Mouse (Mus musculus) limb, embryonic 10.5 days (tissue): ENCODE measurements around the gene Cd79b. TPM values are rescaled to one million over a fixed set of nuclear protein-coding genes. Genes with fewer than 3 reads are reported as not detected.

Source experiments
- DNase-seq: peaks from one replicate; pipeline ENCODE4 v3.0.0-alpha.2; 2017; ENCODE audit warnings: low spot score
- H3K27ac ChIP-seq: fragments of 300-500 bp; sonication (generic); 2 replicates; pipeline ENCODE4 v1.5.1; 2016; ENCODE audit warnings: mild to moderate bottlenecking
- H3K27me3 ChIP-seq: fragments of 300-500 bp; sonication (generic); 2 replicates; pipeline ENCODE4 v1.6.1; 2016; ENCODE audit warnings: low read depth, mild to moderate bottlenecking; ENCODE audit not compliant: poor library complexity, severe bottlenecking
- H3K36me3 ChIP-seq: fragments of 300-500 bp; sonication (generic); 2 replicates; pipeline ENCODE4 v1.6.1; 2016; ENCODE audit warnings: mild to moderate bottlenecking, moderate library complexity
- H3K4me1 ChIP-seq: fragments of 300-500 bp; sonication (generic); 2 replicates; pipeline ENCODE4 v1.6.1; 2016
- H3K4me3 ChIP-seq: fragments of 300-500 bp; sonication (generic); 2 replicates; pipeline ENCODE4 v1.5.1; 2016; ENCODE audit warnings: mild to moderate bottlenecking, moderate library complexity
- H3K9me3 ChIP-seq: fragments of 300-500 bp; sonication (generic); replicated peaks from 2 replicates; pipeline ENCODE4 v1.6.1; 2016; ENCODE audit warnings: mild to moderate bottlenecking
- WGBS: fragments of 180-500 bp; shearing (Covaris S2); methylation state at CpG from one replicate; pipeline ENCODE4 v1.1.7; 2016; 5-methylcytosine and 5-hydroxymethylcytosine counted together
- polyA plus RNA-seq: library from polyadenylated mRNA; unstranded; fragments of >200 nt; fragmentation: Nextera tagmentation; extraction: Ambion mirVana; gene quantifications from 2 replicates; pipeline ENCODE4 v1.2.1, GENCODE M21; 2016

Cd79b gene
- polyA plus RNA-seq, 1 experiment from 2014 or later: 2.4 TPM

- Histone ChIP-seq H3K27me3 (no peaks in the 10 kb centered on the region), H3K4me3 (no peak overlapping the region), H3K36me3 (no peaks in the 10 kb centered on the region), H3K9me3 (no peaks in the 10 kb centered on the region), H3K27ac (no peak overlapping the region; the same call in 1 of the 2 replicates), H3K4me1 (peaks cover 31% of the 10 kb centered on the region)
- 68% methylated on average over 5 of the region's 5 CpGs for WGBS
- DNase-seq: no peak
These were observed 4.4 kb downstream of the Cd79b start for GRCm38 (mm10) chr11:106310123-106310522.

DNA sequence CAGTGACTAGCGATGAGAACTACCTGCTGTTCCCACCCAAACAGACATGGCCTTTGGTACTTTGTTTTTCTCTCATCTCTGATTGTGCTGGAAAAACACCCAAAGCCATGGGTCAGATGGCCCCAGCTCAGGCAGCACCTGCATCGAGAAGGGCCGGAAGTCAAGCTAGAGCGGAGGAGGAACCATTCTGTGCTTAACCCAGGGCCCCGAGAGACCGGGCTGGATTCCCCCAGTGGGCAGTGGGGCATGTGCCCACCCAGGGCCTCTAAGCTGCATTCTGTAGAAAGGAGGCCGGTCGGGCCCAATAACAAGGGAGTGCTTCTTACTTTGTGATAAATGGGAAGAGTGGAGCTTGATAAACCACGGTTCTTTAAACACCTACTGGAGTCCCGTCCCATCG, 6.4 kb downstream of the Cd79b start:
- 91% methylated on average over 11 of the region's 11 CpGs for whole genome bisulfite sequencing
- Histone ChIP-seq H3K36me3 (no peaks in the 10 kb centered on the region), H3K4me3 (no peak overlapping the region), H3K9me3 (no peaks in the 10 kb centered on the region), H3K27ac (no peak overlapping the region), H3K27me3 (no peaks in the 10 kb centered on the region), H3K4me1 (peaks cover 11% of the 10 kb centered on the region)
- no peak for DNase-seq

DNA sequence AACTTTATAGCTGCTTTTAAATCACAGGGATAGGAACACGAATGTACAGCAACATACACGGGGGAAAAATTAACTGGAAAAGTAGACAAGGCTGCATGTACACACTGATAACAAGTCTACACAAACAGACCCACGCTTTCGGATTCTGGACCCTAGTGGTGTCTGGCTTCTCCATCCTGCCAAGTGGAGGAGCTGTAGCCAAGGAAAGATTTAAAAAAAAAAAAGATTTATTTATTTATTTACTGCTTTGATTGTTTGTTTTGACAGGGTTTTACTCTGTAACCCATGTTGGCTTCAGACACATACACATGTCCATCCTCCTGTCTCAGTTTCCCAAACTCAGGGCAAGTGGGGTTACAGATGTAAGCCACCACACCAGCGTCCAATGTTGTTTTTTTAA, 7.1 kb downstream of the Cd79b start:
- H3K27ac ChIP-seq: no peak overlapping the region
- 0 out of 2 replicates have a peak, but pooled peaks cover 5% of the 10 kb centered on the region for H3K4me1 ChIP-seq
- DNase-seq: no peak
- WGBS: 90% methylated on average over 5 of the region's 5 CpGs
- no peaks in the 10 kb centered on the region for H3K27me3 ChIP-seq
- H3K4me3 ChIP-seq: no peak overlapping the region
- no peaks in the 10 kb centered on the region for H3K36me3 ChIP-seq
- H3K9me3 ChIP-seq: no peaks in the 10 kb centered on the region

GRCm38 (mm10) chr11:106306758-106307157, 7.8 kb downstream of the Cd79b start:
- Histone ChIP-seq H3K9me3 (no peaks in the 10 kb centered on the region), H3K4me1 (0 out of 2 replicates have a peak, but pooled peaks cover 5% of the 10 kb centered on the region), H3K27ac (no peak overlapping the region), H3K36me3 (no peaks in the 10 kb centered on the region), H3K27me3 (no peaks in the 10 kb centered on the region), H3K4me3 (no peak overlapping the region)
- 86% methylated on average over 9 of the region's 9 CpGs for WGBS
- no peak for DNase-seq

GRCm38 (mm10) chr11:106306065-106306385, 8.5 kb downstream of the Cd79b start:
- DNase-seq: no peak
- Histone ChIP-seq H3K9me3 (no peaks in the 10 kb centered on the region), H3K4me1 (0 out of 2 replicates have a peak, but pooled peaks cover 5% of the 10 kb centered on the region), H3K36me3 (no peaks in the 10 kb centered on the region), H3K27ac (no peak overlapping the region), H3K4me3 (no peak overlapping the region), H3K27me3 (no peaks in the 10 kb centered on the region)
- 95% methylated on average over 3 of the region's 3 CpGs for WGBS

DNA sequence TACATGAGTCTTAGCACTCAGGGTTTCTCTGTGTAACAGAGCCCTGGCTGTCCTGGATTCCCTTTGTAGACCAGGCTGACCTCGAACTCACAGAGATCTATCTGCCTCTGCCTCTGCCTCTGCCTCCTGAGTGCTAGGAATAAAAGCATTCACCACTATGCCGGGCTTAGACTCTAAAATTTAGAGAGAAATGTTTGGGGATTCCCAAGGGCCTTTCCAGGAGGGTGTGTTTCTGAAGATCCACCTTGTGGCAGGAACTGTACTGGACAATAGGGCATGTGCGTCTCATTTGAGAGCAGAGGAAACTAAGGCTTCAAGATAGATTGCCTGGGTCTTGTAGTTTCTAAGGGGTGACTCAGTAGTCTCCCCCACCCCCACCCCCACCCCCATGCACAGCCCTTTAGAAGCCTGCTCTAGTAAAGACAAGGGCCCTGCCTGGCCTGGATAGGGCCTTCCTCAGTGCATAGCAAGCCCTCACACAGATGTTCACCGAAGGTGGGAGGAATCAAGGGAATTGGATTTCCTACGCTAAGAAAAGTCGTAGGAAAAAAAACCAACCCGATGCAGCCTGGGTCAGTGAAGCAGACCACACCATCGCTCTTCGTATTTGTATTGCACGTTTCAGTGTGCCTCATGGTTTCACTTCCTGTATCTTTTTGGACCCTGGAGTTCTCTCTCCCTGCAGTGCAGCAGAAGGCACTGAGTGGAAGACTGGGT, 9.1 kb downstream of the Cd79b start:
- DNase-seq: no peak
- Histone ChIP-seq H3K27me3 (no peaks in the 10 kb centered on the region), H3K9me3 (no peaks in the 10 kb centered on the region), H3K27ac (no peak overlapping the region), H3K36me3 (no peaks in the 10 kb centered on the region), H3K4me3 (no peak overlapping the region), H3K4me1 (0 out of 2 replicates have a peak, but pooled peaks cover 5% of the 10 kb centered on the region)
- WGBS: 86% methylated on average over 10 of the region's 10 CpGs

DNA sequence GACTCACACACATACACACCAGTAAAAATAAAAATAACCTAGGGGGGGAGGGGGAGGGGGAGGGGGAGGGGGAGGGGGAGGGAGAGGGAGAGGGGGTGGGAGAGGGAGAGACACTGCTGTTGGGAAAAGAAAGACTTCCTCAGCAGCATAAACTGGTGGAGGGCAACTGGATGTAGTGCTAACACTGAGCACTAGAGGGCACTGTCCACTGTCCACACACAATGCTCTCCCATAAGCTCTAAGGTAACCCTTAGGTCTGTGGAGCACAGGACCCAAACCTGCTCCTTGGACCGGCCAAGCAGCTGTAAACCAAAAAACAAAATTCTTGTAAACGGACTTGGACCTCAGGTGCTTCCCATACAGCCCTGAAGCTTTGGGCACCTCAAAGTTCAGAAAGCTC, 11.9 kb downstream of the Cd79b start:
- Histone ChIP-seq H3K4me3 (no peak overlapping the region), H3K4me1 (0 out of 2 replicates have a peak, but pooled peaks cover 6% of the 10 kb centered on the region), H3K9me3 (no peaks in the 10 kb centered on the region), H3K27me3 (no peaks in the 10 kb centered on the region), H3K36me3 (no peaks in the 10 kb centered on the region), H3K27ac (no peak overlapping the region)
- DNase-seq: peak; percentile 83
- WGBS: 26% methylated on average over 2 of the region's 2 CpGs

- Histone ChIP-seq H3K27me3 (no peaks in the 10 kb centered on the region), H3K4me1 (0 out of 2 replicates have a peak, but pooled peaks cover 6% of the 10 kb centered on the region), H3K27ac (no peak within 1 kb of the TSS), H3K9me3 (no peaks in the 10 kb centered on the region), H3K36me3 (no peaks in the 10 kb centered on the region), H3K4me3 (no peak within 1 kb of the TSS)
- no peak for DNase-seq
- WGBS: 85% methylated on average over 9 of the region's 9 CpGs
These were observed 12.8 kb downstream of the Cd79b start, which contains the start of gene Gh for GRCm38 (mm10) chr11:106301765-106302164. Gene Gh (minus strand): TSS chr11:106301865.

GRCm38 (mm10) chr11:106291861-106292260, 22.7 kb downstream of the Cd79b start:
- Histone ChIP-seq H3K27me3 (no peaks in the 10 kb centered on the region), H3K9me3 (no peaks in the 10 kb centered on the region), H3K4me3 (no peak overlapping the region), H3K36me3 (no peaks in the 10 kb centered on the region), H3K27ac (no peak overlapping the region), H3K4me1 (no peaks in the 10 kb centered on the region)
- 91% methylated on average over 2 of the region's 2 CpGs for WGBS
- no peak for DNase-seq

GRCm38 (mm10) chr11:106290376-106290775, 24.2 kb downstream of the Cd79b start:
- no peaks in the 10 kb centered on the region for H3K9me3 ChIP-seq
- H3K4me3 ChIP-seq: no peak overlapping the region
- no peaks in the 10 kb centered on the region for H3K36me3 ChIP-seq
- H3K27me3 ChIP-seq: no peaks in the 10 kb centered on the region
- no peak overlapping the region for H3K27ac ChIP-seq
- H3K4me1 ChIP-seq: no peaks in the 10 kb centered on the region
- DNase-seq: no peak
- WGBS: 87% methylated on average over 5 of the region's 5 CpGs

GRCm38 (mm10) chr11:106289369-106289768, 25.2 kb downstream of the Cd79b start:
- Histone ChIP-seq H3K4me1 (no peaks in the 10 kb centered on the region), H3K9me3 (no peaks in the 10 kb centered on the region), H3K4me3 (no peak overlapping the region), H3K36me3 (no peaks in the 10 kb centered on the region), H3K27me3 (no peaks in the 10 kb centered on the region), H3K27ac (no peak overlapping the region)
- DNase-seq: no peak
- 72% methylated on average over 8 of the region's 8 CpGs for WGBS

DNA sequence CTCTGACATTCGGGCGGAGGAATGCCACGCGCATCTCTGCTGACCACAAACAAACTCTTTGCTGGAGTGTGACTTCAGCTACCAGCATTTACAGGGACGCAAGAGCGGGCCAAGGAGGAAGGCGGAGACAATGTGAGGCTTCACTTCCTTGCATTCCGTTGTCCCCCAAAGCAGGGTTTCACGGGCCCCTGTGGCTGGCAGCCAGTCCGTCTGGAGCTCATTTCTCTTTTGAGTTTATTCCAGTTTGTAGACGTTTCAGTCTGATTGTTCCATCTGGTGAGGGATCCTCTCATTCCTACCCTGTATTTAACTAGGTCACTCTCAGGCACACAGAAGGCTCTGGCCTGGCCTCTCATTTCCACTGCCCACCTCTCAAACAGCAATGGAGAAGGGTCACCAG, 27.6 kb downstream of the Cd79b start:
- no peak overlapping the region for H3K4me3 ChIP-seq
- 84% methylated on average over 11 of the region's 11 CpGs for WGBS
- no peak for DNase-seq
- H3K9me3 ChIP-seq: no peaks in the 10 kb centered on the region
- H3K27me3 ChIP-seq: no peaks in the 10 kb centered on the region
- H3K36me3 ChIP-seq: no peaks in the 10 kb centered on the region
- no peaks in the 10 kb centered on the region for H3K4me1 ChIP-seq
- no peak overlapping the region for H3K27ac ChIP-seq

GRCm38 (mm10) chr11:106286206-106286605, 28.4 kb downstream of the Cd79b start:
- no peaks in the 10 kb centered on the region for H3K27me3 ChIP-seq
- H3K4me1 ChIP-seq: no peaks in the 10 kb centered on the region
- DNase-seq: no peak
- 88% methylated on average over 7 of the region's 7 CpGs for WGBS
- no peaks in the 10 kb centered on the region for H3K9me3 ChIP-seq
- H3K4me3 ChIP-seq: no peak overlapping the region
- no peaks in the 10 kb centered on the region for H3K36me3 ChIP-seq
- H3K27ac ChIP-seq: no peak overlapping the region

DNA sequence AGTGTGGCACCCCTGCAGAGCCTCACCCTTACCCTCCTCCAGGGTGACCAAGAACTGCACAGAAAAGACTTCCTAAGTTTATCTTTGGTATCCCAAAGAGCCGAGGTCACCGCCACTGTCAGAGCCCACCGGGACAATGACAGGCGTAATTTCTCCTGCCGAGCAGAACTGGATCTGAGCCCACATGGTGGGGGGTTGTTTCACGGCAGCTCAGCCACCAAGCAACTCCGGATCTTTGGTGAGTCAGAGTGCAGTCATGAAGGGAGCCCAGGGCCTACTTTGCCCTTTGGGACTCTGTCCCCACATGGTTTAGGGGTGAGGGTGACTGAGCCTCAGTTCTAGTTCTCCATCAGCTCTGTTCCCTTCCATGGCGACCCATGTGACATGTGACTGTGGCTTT, 30.4 kb downstream of the Cd79b start:
- H3K4me1 ChIP-seq: no peaks in the 10 kb centered on the region
- no peaks in the 10 kb centered on the region for H3K9me3 ChIP-seq
- WGBS: 83% methylated on average over 8 of the region's 8 CpGs
- no peak overlapping the region for H3K4me3 ChIP-seq
- H3K27me3 ChIP-seq: no peaks in the 10 kb centered on the region
- no peaks in the 10 kb centered on the region for H3K36me3 ChIP-seq
- no peak overlapping the region for H3K27ac ChIP-seq
- no peak for DNase-seq
